In the genomic region with DNA sequence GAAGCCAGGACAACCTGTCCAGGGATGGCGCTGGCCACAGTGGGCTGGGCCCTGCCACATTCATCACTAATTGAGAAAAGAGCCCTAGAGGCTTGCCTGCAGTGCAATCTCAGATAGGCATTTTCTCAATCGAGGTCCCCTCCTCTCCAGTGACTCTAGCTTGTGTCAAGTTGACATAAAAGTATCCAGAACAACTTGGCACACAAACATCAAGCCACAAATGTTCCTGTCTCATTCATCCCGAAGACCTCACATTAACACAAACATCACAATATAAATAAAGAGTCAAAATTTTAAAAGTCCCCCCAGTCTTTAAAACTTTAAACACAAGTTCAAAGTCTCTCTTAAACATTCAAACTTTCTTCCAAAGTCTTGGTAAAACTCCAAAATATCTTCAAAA, we compare ENCODE assay signal across 22 mouse cellular contexts. TPM values are rescaled to one million over a fixed set of nuclear protein-coding genes. Genes with fewer than 3 reads are reported as not detected.
DNase-seq lines count a peak whose midpoint lies in the region; ATAC-seq and TF ChIP-seq lines count a peak whose summit lies in the region.
"Had no signal": no experiment of that assay in that cellular context is flagged by ENCODE, and none has a peak within 500 bp of the region (broad histone marks: within the 10 kb centered on the region; RNA-seq: fewer than 3 reads in every experiment).

No protein-coding gene starts in this region.

- H3K4me2 ChIP-seq in kidney, postnatal 0 days (ENCODE audit: low read length): no peak overlapping the region
- H3K4me2 ChIP-seq in lung, embryonic 15.5 days: no peak overlapping the region
- no peak overlapping the region for H3K4me2 ChIP-seq in lung, postnatal 0 days (replicated peaks; ENCODE audit: low read depth, low read length)
- H3K4me2 ChIP-seq: embryonic facial prominence, embryonic 13.5 days; embryonic facial prominence, embryonic 15.5 days; forebrain, embryonic 12.5 days had no signal

- TF ChIP-seq CTCF in kidney, postnatal 0 days (IDR thresholded peaks at IDR 0.05; ENCODE audit: low read depth): no peak
- TF ChIP-seq CTCF in kidney, adult 2 months (conservative IDR thresholded peaks at IDR 0.05; ENCODE audit: insufficient read depth, insufficient read length, low read depth, low read length): no peak
- TF ChIP-seq CTCF in lung, postnatal 0 days (IDR thresholded peaks at IDR 0.05): no peak
- no peak for TF ChIP-seq CTCF in lung, adult 2 months (IDR thresholded peaks at IDR 0.05; ENCODE audit: insufficient read depth, low read length)

- H3K36me3 ChIP-seq in kidney, postnatal 0 days (ENCODE audit: insufficient read depth, low read length): no peaks in the 10 kb centered on the region
- H3K36me3 ChIP-seq in kidney, adult 2 months (ENCODE audit: control insufficient read depth, insufficient read depth, low read length): no peaks in the 10 kb centered on the region
- H3K36me3 ChIP-seq in lung, embryonic 15.5 days: no peaks in the 10 kb centered on the region
- no peaks in the 10 kb centered on the region for H3K36me3 ChIP-seq in lung, postnatal 0 days (ENCODE audit: insufficient read depth, low read length)
- H3K36me3 ChIP-seq: embryonic facial prominence, embryonic 13.5 days; embryonic facial prominence, embryonic 15.5 days; forebrain, embryonic 10.5 days; forebrain, embryonic 12.5 days had no signal

- 73% methylated on average over 3 of the region's 3 CpGs for WGBS in kidney, postnatal 0 days
- WGBS in kidney, adult 2 months: 80% methylated on average over 3 of the region's 3 CpGs
- WGBS in lung, embryonic 15.5 days: 51% methylated on average over 3 of the region's 3 CpGs
- 59% methylated on average over 3 of the region's 3 CpGs for WGBS in lung, postnatal 0 days
- 66% methylated on average over 3 of the region's 3 CpGs for WGBS in lung, adult 2 months

- H3K9me3 ChIP-seq in kidney, postnatal 0 days (replicated peaks; ENCODE audit: low read length): no peaks in the 10 kb centered on the region
- H3K9me3 ChIP-seq in lung, embryonic 15.5 days: no peaks in the 10 kb centered on the region
- no peaks in the 10 kb centered on the region for H3K9me3 ChIP-seq in lung, postnatal 0 days (ENCODE audit: low read length)
- H3K9me3 ChIP-seq: embryonic facial prominence, embryonic 13.5 days; embryonic facial prominence, embryonic 15.5 days; forebrain, embryonic 10.5 days; forebrain, embryonic 12.5 days had no signal

- DNase-seq in kidney, postnatal 0 days (ENCODE audit: low spot score): peak; percentile 20
- no peak for DNase-seq in kidney, adult 2 months
- no peak for DNase-seq in lung, postnatal 0 days (ENCODE audit: low spot score)
- peak; percentile 6 for DNase-seq in lung, postnatal 36 days
- no peak for DNase-seq in lung, adult 2 months
- DNase-seq: adrenal gland, adult 2 months; adrenal gland, postnatal 10 days; adrenal gland, postnatal 25 days; cerebellum, adult 11 months; cerebellum, adult 18-20 months; cerebellum, adult 8-10 months; cerebellum, adult 9-11 months; cerebellum, postnatal 14 days; cerebellum, postnatal 36 days; embryo, embryonic 11 days had no signal

- no peak for TF ChIP-seq POLR2A in kidney, adult 2 months (IDR thresholded peaks at IDR 0.05; ENCODE audit: low read depth, low read length)
- no peak for TF ChIP-seq POLR2A in lung, adult 2 months (IDR thresholded peaks at IDR 0.05; ENCODE audit: borderline replicate concordance, extremely low read depth, low read depth, low read length)

- TF ChIP-seq EP300 in lung, postnatal 0 days (IDR thresholded peaks at IDR 0.05): no peak

- no peak overlapping the region for H3K4me3 ChIP-seq in kidney, postnatal 0 days (replicated peaks; ENCODE audit: low read depth, low read length)
- H3K4me3 ChIP-seq in kidney, adult 2 months (ENCODE audit: insufficient read depth, low read depth, low read length): no peak overlapping the region
- no peak overlapping the region for H3K4me3 ChIP-seq in lung, embryonic 15.5 days
- no peak overlapping the region for H3K4me3 ChIP-seq in lung, postnatal 0 days (ENCODE audit: low read depth, low read length)
- no peak overlapping the region for H3K4me3 ChIP-seq in lung, adult 2 months (replicated peaks; ENCODE audit: extremely low read depth, low read depth, low read length)
- H3K4me3 ChIP-seq: embryonic facial prominence, embryonic 13.5 days; embryonic facial prominence, embryonic 15.5 days; erythroblast, embryonic 14.5 days; forebrain, embryonic 10.5 days; forebrain, embryonic 12.5 days had no signal

- ATAC-seq in kidney, postnatal 0 days (replicated peaks; ENCODE audit: low FRiP score, low read depth): no peak
- peak; percentile 52; the same call in 1 of the 2 replicates for ATAC-seq in lung, embryonic 15.5 days (ENCODE audit: borderline replicate concordance, extremely low read depth, low FRiP score, low TSS enrichment)
- no peak for ATAC-seq in lung, postnatal 0 days
- ATAC-seq: forebrain, embryonic 14.5 days had no signal

- H3K9ac ChIP-seq in kidney, postnatal 0 days (ENCODE audit: low read depth, low read length): no peak overlapping the region
- no peak overlapping the region for H3K9ac ChIP-seq in lung, embryonic 15.5 days
- H3K9ac ChIP-seq in lung, postnatal 0 days (replicated peaks; ENCODE audit: low read depth): no peak overlapping the region
- H3K9ac ChIP-seq: embryonic facial prominence, embryonic 13.5 days; embryonic facial prominence, embryonic 15.5 days; forebrain, embryonic 12.5 days had no signal

- no peak overlapping the region for H3K27ac ChIP-seq in kidney, postnatal 0 days
- no peak overlapping the region for H3K27ac ChIP-seq in kidney, adult 2 months (ENCODE audit: insufficient read depth, low read depth, low read length)
- H3K27ac ChIP-seq in lung, embryonic 15.5 days: peak overlapping the region; percentile 51
- H3K27ac ChIP-seq in lung, postnatal 0 days (ENCODE audit: low read length): no peak overlapping the region
- H3K27ac ChIP-seq: embryonic facial prominence, embryonic 13.5 days; embryonic facial prominence, embryonic 15.5 days; forebrain, embryonic 10.5 days; forebrain, embryonic 12.5 days had no signal

- no peaks in the 10 kb centered on the region for H3K4me1 ChIP-seq in kidney, postnatal 0 days (replicated peaks; ENCODE audit: insufficient read depth, low read length)
- no peaks in the 10 kb centered on the region for H3K4me1 ChIP-seq in kidney, adult 2 months (ENCODE audit: control insufficient read depth, insufficient read depth, low read length)
- H3K4me1 ChIP-seq in lung, embryonic 15.5 days: no peaks in the 10 kb centered on the region
- no peaks in the 10 kb centered on the region for H3K4me1 ChIP-seq in lung, postnatal 0 days (ENCODE audit: insufficient read depth, low read depth, low read length)
- no peaks in the 10 kb centered on the region for H3K4me1 ChIP-seq in lung, adult 2 months (ENCODE audit: control insufficient read depth, insufficient read depth, low read length)
- H3K4me1 ChIP-seq: embryonic facial prominence, embryonic 15.5 days had no signal

- H3K27me3 ChIP-seq in kidney, postnatal 0 days (ENCODE audit: insufficient read depth, low read length): no peaks in the 10 kb centered on the region
- no peaks in the 10 kb centered on the region for H3K27me3 ChIP-seq in kidney, adult 2 months (replicated peaks; ENCODE audit: control insufficient read depth, insufficient read depth, low read length)
- H3K27me3 ChIP-seq in lung, embryonic 15.5 days: no peaks in the 10 kb centered on the region
- H3K27me3 ChIP-seq in lung, postnatal 0 days (replicated peaks; ENCODE audit: insufficient read depth, low read length): no peaks in the 10 kb centered on the region
- H3K27me3 ChIP-seq: embryonic facial prominence, embryonic 13.5 days; embryonic facial prominence, embryonic 15.5 days had no signal

RNA-seq across cellular contexts. Expression of a gene that starts 56.3 kb away (rescaled TPM):
- 0.04 and 0.08 TPM in 2 replicates for polyA plus RNA-seq in kidney, postnatal 0 days (2015; fragmentation: Nextera tagmentation; extraction: Ambion mirVana)
- 0.08 and 0.10 TPM in 2 replicates for polyA plus RNA-seq in kidney, adult 2 months (2012; rRNA removed)
- 0.19 and 0.36 TPM in 2 replicates for polyA plus RNA-seq in lung, embryonic 15.5 days (2015; fragmentation: Nextera tagmentation; extraction: Ambion mirVana)
- polyA plus RNA-seq in lung, postnatal 0 days (2015; fragmentation: Nextera tagmentation; extraction: Ambion mirVana): 0.31 TPM in 2 replicates
- 4.0 and 4.3 TPM in 2 replicates for polyA plus RNA-seq in lung, adult 2 months (2012; rRNA removed)
- polyA plus RNA-seq: erythroblast, embryonic 14.5 days had no signal

Comparison
In these comparisons a context has a peak if more than half of its experiments do, and no peak if none do; other contexts are left out.
1. DNase-seq: peak in kidney, postnatal 0 days (single experiment) and lung, postnatal 36 days (single experiment); none in kidney, adult 2 months (single experiment), lung, postnatal 0 days (single experiment) and lung, adult 2 months (single experiment).